Mouse (Mus musculus) intestine, postnatal 0 days (tissue): ENCODE data around the gene Iqgap3. TPM values are rescaled to one million over a fixed set of nuclear protein-coding genes. Genes with fewer than 3 reads are reported as not detected.

ENCODE experiments used
- ATAC-seq: fragments of 200-750 bp; cut with Nextera tagmentation; 2 replicates; pipeline ENCODE4 v1.8.0; 2017; ENCODE audit warnings: mild to moderate bottlenecking, moderate TSS enrichment, moderate library complexity
- H3K27ac ChIP-seq: fragments of 300-500 bp; sonication (generic); 2 replicates; pipeline ENCODE4 v1.5.1; 2014; ENCODE audit warnings: mild to moderate bottlenecking, low read depth, low read length, moderate library complexity
- H3K27me3 ChIP-seq: fragments of 300-500 bp; sonication (generic); replicated peaks from 2 replicates; pipeline ENCODE4 v1.6.1; 2014; ENCODE audit warnings: low read length, mixed read lengths; ENCODE audit not compliant: control insufficient read depth, insufficient read depth
- H3K36me3 ChIP-seq: fragments of 300-500 bp; sonication (generic); 2 replicates; pipeline ENCODE4 v1.6.1; 2014; ENCODE audit warnings: mild to moderate bottlenecking, moderate library complexity; ENCODE audit not compliant: control insufficient read depth, insufficient read depth
- H3K4me1 ChIP-seq: fragments of 300-500 bp; sonication (generic); replicated peaks from 2 replicates; pipeline ENCODE4 v1.6.1; 2014; ENCODE audit warnings: antibody characterized with exemption, low read length, mixed read lengths; ENCODE audit not compliant: control insufficient read depth, insufficient read depth
- H3K4me2 ChIP-seq: fragments of 300-500 bp; sonication (generic); replicated peaks from 2 replicates; pipeline ENCODE4 v1.6.1; 2014; ENCODE audit warnings: low read depth, mild to moderate bottlenecking, moderate library complexity
- H3K4me3 ChIP-seq: fragments of 300-500 bp; sonication (generic); 2 replicates; pipeline ENCODE4 v1.5.1; 2014; ENCODE audit warnings: low read depth, low read length
- H3K9ac ChIP-seq: fragments of 300-500 bp; sonication (generic); 2 replicates; pipeline ENCODE4 v1.6.1; 2014; ENCODE audit warnings: mild to moderate bottlenecking, low read depth, low read length
- H3K9me3 ChIP-seq: fragments of 300-500 bp; sonication (generic); 2 replicates; pipeline ENCODE4 v1.6.1; 2016; ENCODE audit warnings: mixed run types; ENCODE audit not compliant: control insufficient read depth
- CTCF ChIP-seq: sonication (generic); IDR thresholded peaks from 2 replicates; pipeline ENCODE4 v1.5.1; 2016; ENCODE audit warnings: low read depth, mild to moderate bottlenecking, control low read depth, antibody characterized with exemption, moderate library complexity
- WGBS: fragments of 180-500 bp; shearing (Covaris S2); extraction: QIAGEN DNeasy Blood & Tissue Kit; methylation state at CpG from one replicate; pipeline ENCODE4 v1.1.7; 2014; 5-methylcytosine and 5-hydroxymethylcytosine counted together
- polyA plus RNA-seq: library from polyadenylated mRNA; unstranded; fragments of >200 nt; fragmentation: Nextera tagmentation; extraction: Ambion mirVana; gene quantifications from 2 replicates; pipeline ENCODE4 v1.2.1, GENCODE M21; 2015

The Iqgap3 gene
- polyA plus RNA-seq: 4.3 TPM in 2 replicates

GRCm38 (mm10) chr3:88081345-88082223 is at the start of gene Iqgap3:
Iqgap3 (plus strand) TSS chr3:88081971.
- Histone ChIP-seq H3K4me3 (peak within 1 kb of the TSS; percentile 63), H3K4me2 (peak within 1 kb of the TSS; percentile 91), H3K9me3 (no peaks in the 10 kb centered on the region), H3K4me1 (0 out of 2 replicates have a peak, but pooled peaks cover 4% of the 10 kb centered on the region), H3K9ac (peak within 1 kb of the TSS; percentile 40), H3K27me3 (0 out of 2 replicates have a peak, but pooled peaks cover 3% of the 10 kb centered on the region), H3K36me3 (peaks cover 6% of the 10 kb centered on the region), H3K27ac (no peak within 1 kb of the TSS)
- ATAC-seq: peak; percentile 79
- WGBS: 21% methylated on average over 33 of the region's 33 CpGs
- 0 out of 2 replicates have a peak, but pooled peaks have one; percentile 25 for TF ChIP-seq CTCF

- no peaks in the 10 kb centered on the region for H3K4me1 ChIP-seq
- no peak overlapping the region for H3K4me2 ChIP-seq
- H3K36me3 ChIP-seq: no peaks in the 10 kb centered on the region
- H3K27ac ChIP-seq: no peak overlapping the region
- no peak for TF ChIP-seq CTCF
- no peak for ATAC-seq
- no peak overlapping the region for H3K9ac ChIP-seq
- WGBS: 41% methylated on average over 5 of the region's 5 CpGs
- H3K9me3 ChIP-seq: peaks cover under 1% of the 10 kb centered on the region; the same call in 1 of the 2 replicates
- H3K4me3 ChIP-seq: no peak overlapping the region
- H3K27me3 ChIP-seq: peaks cover 35% of the 10 kb centered on the region
Measured at GRCm38 (mm10) chr3:88033506-88033905, 48.3 kb upstream of the Iqgap3 start.

- H3K4me1 ChIP-seq: no peaks in the 10 kb centered on the region
- no peaks in the 10 kb centered on the region for H3K36me3 ChIP-seq
- H3K27ac ChIP-seq: no peak overlapping the region
- H3K27me3 ChIP-seq: peaks cover 39% of the 10 kb centered on the region
- no peak overlapping the region for H3K4me2 ChIP-seq
- H3K9ac ChIP-seq: no peak overlapping the region
- 64% methylated on average over 1 of the region's 1 CpGs for WGBS
- TF ChIP-seq CTCF: no peak
- ATAC-seq: no peak
- no peaks in the 10 kb centered on the region for H3K9me3 ChIP-seq
- no peak overlapping the region for H3K4me3 ChIP-seq
Measured at GRCm38 (mm10) chr3:88035561-88036293, 46.0 kb upstream of the Iqgap3 start.

- peak; percentile 95 for ATAC-seq
- no peak for TF ChIP-seq CTCF
- peaks cover 3% of the 10 kb centered on the region; the same call in 1 of the 2 replicates for H3K4me1 ChIP-seq
- 8% methylated on average over 36 of the region's 36 CpGs for WGBS
- peak within 1 kb of the TSS; percentile 81 for H3K4me2 ChIP-seq
- H3K9me3 ChIP-seq: no peaks in the 10 kb centered on the region
- H3K27me3 ChIP-seq: peaks cover 10% of the 10 kb centered on the region
- no peaks in the 10 kb centered on the region for H3K36me3 ChIP-seq
- H3K27ac ChIP-seq: peak within 1 kb of the TSS; percentile 47; the same call in 1 of the 2 replicates
- H3K9ac ChIP-seq: peak within 1 kb of the TSS; percentile 47
- peak within 1 kb of the TSS; percentile 68 for H3K4me3 ChIP-seq
Measured at GRCm38 (mm10) chr3:88042661-88043421, 38.9 kb upstream of the Iqgap3 start, which contains the start of gene Gpatch4. Gpatch4 (plus strand) TSS chr3:88043108.

- Histone ChIP-seq H3K9me3 (no peaks in the 10 kb centered on the region), H3K4me1 (no peaks in the 10 kb centered on the region), H3K27ac (no peak overlapping the region), H3K27me3 (no peaks in the 10 kb centered on the region), H3K9ac (no peak overlapping the region), H3K4me3 (no peak overlapping the region), H3K36me3 (peaks cover 23% of the 10 kb centered on the region), H3K4me2 (no peak overlapping the region)
- ATAC-seq: no peak
- no peak for TF ChIP-seq CTCF
- 48% methylated on average over 3 of the region's 3 CpGs for WGBS
Measured at GRCm38 (mm10) chr3:88049532-88049931, 32.2 kb upstream of the Iqgap3 start.
